Mouse (Mus musculus): ENCODE results near the gene Skap1.

DNA sequence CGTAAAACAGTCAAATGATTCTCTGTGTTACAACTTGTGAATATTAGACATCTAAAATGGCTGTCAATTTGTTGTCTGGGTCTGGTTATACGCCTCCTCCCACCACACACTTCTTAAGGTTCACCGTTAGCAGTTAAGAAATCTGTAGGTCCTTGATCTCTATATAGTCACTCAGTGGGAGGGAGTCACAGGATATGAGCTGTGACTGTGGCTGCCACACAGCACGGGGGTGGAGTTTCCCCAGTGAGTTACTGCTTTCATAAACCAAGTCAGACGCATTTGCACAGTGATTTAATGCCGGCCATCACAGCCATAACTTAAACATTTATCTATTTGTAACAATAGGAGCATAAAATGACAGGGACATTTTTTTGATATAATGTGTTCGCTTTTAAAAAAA is 2.6 kb downstream of the Skap1 start:
- TF ChIP-seq MYOD1 (IDR thresholded peaks at IDR 0.05; ENCODE audit: control insufficient read depth in 1 of 3, insufficient read length in 2 of 3, low read depth in 2 of 3) (no peak), E2F4 (IDR thresholded peaks at IDR 0.05; ENCODE audit: insufficient read depth) (no peak), TCF12 (IDR thresholded peaks at IDR 0.05; ENCODE audit: insufficient read depth, poor library complexity, severe bottlenecking) (no peak), POLR2A (IDR thresholded peaks at IDR 0.05; ENCODE audit: insufficient read length, low read depth) (no peak), MYOG (IDR thresholded peaks at IDR 0.05; ENCODE audit: control insufficient read depth in 1 of 3, insufficient read depth in 1 of 3, insufficient read length in 2 of 3, low read depth in 2 of 3) (no peak), REST (IDR thresholded peaks at IDR 0.05; ENCODE audit: insufficient read depth, insufficient read length) (no peak), MAX (IDR thresholded peaks at IDR 0.05; ENCODE audit: low read depth) (no peak), USF1 (IDR thresholded peaks at IDR 0.05; ENCODE audit: low read depth) (no peak), POLR2AphosphoS2 (IDR thresholded peaks at IDR 0.05; ENCODE audit: insufficient read length, low read depth) (no peak), SRF (IDR thresholded peaks at IDR 0.05; ENCODE audit: control insufficient read depth, insufficient read length, low read depth) (no peak)
